Mouse (Mus musculus) R1 (cell line): ENCODE results near the gene Acox1.

Experiments used
- DNase-seq: peaks from one replicate; pipeline ENCODE4 v3.0.0-alpha.2; 2018; ENCODE audit warnings: low read depth, low spot score

Acox1 gene

DNA sequence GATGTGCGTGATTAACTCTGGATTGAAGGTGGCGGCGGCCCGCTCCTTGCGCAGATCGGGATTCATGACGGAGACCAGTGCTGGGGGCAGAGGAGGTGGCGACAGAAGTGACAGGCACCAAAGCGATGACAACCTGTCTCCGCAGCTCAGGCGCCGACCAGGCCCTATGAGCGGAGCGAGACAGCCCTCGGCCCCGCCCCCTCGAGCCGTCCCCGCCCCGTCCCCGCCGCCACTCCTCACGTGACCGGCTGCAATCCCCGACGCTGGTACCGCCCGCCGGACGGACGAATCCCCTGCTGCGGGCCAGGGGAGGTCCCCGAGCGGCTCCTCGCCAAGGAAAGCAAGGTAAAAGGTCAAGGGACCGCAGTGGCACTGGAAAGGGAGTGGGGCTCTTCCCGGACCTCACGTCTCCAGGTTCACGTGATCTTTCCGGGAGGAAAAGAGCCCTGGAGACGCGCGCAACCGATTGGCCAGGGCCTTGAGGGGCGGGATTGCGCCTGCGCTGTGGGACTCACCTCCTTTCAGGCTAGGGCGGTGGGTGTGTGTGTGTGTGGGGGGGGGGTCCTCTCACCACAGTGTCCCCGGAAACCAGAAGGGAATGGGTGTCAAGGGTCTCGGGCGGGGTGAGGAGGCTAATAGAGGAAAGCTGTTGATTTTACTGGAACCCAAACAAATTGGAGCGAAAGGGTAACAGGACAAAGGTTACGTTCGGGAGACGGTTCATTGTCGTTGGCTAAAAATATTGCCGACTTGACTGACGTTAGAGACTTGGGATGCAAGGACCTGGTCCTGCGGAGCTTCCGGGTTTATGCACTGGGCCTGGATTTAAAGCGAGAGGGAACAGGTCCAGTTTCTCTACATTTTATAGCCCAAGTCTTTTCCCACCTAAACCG, at the start of gene Acox1, which contains the start of gene Ten1:
Gene Acox1 (minus strand): TSS at position 407 of the 893 bp plus-strand sequence.
Gene Ten1 (plus strand): TSS at position 217 of the 893 bp plus-strand sequence.
- peak; percentile 96 for DNase-seq

DNA sequence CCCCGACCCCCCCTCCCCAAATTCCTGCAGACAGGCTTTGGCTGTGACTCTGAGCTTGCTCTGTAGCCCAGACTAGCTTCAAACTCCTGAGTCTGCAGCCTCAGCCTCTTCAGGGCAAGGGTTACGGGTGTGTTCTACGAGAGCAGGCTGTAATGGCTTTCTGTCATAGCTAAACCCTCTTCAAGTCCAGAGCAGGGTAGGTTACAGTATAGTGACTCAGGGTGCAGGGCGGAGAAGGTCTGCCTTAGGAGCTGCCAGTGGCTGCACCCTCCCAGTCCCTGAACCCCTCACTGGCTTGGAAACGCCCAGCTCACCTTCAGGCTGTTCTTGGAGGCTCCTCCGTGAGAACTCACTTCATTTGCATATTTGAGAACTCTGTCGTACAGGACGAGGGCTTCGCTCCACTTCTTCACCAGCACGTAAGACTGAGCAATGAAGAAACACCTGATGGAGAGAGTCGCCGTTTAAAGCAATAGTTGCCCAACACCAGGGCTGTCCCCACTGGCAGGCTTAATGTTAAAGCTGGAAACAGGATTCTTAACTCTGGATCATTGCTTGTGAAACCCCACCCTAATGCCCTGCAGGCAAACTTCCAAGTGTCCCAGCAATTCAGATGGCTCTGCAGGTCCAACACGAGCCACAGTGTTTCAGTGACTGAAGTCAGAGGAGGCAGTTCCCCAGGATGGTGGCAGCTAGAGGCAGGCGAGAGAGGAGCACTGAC, 48.8 kb upstream of the Acox1 start:
- no peak for DNase-seq

DNA sequence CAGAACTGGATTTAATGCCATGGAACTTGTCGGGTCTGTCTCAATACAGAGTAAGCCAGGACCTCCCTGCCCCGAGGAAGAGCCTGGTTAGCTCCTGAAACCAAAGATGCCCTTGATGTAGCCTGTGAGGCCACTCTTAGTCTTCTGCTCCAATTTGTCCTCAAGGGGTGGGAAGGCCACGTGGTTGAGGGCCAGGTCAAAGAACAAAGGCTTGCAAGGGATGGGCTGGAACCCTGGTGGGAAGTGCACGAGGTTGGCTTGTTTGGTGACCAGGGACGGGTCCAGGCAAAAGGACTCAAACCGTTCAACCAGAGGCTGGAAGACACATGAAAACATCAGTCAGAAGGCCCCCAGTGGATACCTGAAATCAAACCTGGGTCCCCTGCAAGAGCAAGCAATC, 46.8 kb upstream of the Acox1 start:
- DNase-seq = no peak

DNA sequence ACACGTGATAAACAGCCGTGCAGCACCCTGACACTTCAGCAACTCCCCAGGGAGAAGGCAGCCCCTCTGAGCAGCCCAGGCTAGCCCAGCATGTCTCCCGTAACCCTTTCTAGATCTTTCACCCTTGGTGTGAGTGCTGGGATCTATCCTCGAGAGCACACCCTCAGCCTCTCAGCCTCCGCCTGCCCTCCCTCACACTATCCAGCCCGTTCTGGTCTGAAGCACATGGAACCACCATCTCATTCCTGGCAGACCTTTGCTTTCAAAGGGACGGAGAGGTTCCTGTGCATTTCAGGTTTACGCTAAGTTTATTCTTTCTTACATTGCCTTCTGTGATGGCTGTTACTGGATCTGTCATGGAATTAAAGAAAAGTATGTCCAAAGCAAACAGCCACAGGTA, 45.7 kb upstream of the Acox1 start:
- DNase-seq = no peak

DNA sequence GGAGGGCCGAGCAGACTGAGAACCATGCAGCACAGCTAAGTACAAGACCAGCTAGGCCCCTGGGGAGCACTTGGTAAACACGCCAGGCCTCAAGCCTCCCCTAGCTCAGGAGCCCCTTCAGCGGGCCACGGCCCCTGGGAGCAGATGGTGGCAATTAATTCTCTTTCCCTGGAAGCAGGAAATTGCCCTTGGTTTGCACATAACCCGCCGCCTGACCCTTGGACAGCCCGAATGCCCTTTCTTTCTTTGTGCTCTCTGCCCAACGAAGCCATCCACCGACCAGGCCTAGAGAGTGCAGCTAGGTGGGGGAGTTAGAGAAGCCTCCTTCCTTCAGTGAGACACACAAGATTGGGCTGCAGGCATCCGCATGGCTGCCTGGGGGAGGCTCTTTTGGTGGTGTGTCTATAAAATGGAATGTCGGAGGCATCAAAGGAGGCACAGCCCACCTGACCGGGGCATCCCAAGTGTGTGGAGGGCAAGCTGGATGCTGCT, 42.9 kb upstream of the Acox1 start:
- DNase-seq = no peak

DNA sequence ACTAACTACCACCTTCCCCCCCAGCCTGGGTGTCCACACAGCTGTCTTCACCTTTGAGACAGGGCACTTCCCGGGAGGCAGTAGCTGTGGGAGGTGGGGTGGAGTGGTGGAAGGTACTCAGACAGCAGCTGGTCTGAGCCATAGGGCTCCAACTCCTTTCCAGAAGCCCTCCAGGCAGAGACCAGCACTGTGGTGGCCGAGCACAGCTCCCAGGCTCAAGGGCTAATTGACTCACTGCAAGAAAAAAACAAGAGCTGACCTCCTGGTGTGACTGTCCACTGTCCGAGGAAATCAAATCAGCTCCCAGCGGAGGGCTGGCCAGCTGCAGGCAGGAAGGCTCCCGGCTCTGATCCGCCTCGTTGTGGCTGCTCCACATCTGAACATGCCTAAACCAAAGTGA, 41.0 kb upstream of the Acox1 start:
- DNase-seq = no peak

DNA sequence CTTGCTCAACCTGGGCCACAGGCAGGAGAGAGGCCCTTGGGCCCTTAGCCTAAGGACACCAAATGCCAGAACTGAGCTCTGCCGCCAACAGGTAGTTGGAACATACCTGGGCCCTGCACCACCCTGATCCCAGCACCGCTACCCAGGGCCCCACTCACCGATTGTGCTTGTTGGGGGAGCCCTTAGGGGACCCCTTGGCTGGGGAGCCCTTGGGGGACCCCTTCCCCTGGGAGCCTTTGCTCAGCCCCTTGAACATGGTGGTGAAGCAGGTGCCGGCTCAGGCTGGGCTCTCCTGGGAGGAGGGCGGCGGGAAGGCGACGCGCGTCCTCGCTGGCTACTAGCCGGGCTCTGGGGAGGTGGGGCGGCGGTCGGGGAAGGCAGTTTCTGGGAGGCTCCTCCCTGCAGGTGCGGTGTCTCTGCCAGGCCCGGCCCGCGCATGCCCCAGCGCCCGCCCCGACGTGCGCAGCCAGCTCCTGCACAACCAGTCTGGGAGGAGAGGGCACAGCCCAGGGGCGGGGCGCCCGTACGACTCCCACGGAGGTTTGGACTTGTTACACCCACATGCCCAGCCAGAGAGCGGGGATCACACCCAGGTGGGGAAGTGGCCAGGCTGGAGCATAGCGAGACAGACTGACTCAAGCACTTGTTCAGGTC, 39.0 kb upstream of the Acox1 start, which contains the start of gene Evpl:
Gene Evpl (minus strand): TSS at position 336 of the 654 bp plus-strand sequence.
- peak; percentile 60 for DNase-seq

DNA sequence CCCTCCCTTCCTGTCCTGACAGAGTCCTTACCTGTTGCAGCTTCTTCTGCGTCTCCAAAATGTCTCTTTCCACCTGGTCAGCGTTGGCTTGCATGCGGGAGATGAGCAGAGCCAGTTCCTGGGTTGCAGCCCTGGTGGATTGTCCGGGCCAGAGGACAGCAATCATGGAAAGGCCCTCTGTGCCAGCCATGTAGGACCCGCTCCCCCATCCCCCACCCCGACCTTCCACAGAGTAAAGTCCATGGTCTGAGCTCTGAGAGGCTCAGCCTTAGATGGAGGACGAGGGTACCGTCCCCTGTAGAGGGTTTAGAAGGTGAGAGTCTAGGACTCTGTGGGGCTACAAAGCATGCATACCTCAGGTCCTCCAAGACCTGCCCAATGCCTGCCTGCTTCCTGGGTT, 36.1 kb upstream of the Acox1 start:
- no peak for DNase-seq

DNA sequence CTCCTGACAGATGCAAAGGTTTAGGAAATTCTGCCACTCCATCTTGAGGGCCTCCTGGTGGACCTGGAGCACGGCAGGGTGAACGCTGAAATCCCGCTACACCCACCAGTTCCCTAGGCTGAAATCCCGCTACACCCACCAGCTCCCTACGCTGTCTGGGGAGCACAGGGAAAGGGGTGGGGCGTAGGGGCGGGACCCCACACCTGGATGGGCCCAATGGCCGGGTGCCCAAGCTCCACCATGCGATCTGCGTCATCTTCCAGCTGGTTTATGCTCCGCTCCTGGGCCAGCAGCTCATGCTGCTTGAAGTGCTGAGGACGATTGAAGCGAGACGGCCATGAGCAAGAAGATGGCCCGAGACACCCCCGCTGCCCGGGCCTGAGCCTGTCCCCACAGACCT, 33.6 kb upstream of the Acox1 start:
- DNase-seq = peak; percentile 63

DNA sequence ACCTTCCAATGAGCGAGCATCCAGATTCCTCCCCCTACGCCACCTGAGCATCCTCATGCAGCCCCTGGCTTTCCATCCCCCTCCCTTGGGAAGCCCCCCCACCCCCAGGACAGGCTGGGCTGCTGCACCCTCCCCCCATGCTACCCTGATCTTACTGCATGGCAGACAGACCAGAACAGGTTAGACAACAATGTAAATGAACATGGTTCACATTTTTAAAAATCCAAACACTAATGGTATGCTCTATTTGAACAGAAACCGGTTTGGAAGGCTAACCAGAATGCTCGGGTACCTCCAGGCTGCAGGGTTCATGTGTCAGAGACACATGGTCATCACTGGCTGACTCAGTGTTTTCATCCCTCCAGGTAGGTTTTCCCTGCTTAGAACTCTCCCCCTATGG, 29.9 kb upstream of the Acox1 start:
- DNase-seq = no peak

DNA sequence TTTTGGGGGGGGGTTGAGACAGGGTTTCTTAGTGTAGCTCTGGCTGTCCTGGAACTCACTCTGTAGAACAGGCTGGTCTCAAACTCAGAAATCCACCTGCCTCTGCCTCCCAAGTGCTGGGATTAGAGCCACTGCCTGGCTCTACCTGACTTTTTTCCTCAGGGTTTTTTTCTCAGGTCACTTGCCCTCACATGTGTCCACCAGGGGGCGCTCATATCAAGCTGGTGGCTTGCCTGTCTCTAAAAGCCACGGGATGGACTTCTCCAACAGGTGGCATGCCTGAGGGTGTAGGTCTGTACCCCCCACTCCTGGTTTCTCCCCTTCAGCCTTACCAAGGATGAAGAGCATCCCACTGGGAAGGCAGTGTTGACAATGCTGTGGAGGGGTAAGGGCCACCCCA, 27.6 kb upstream of the Acox1 start:
- peak; percentile 87 for DNase-seq

DNA sequence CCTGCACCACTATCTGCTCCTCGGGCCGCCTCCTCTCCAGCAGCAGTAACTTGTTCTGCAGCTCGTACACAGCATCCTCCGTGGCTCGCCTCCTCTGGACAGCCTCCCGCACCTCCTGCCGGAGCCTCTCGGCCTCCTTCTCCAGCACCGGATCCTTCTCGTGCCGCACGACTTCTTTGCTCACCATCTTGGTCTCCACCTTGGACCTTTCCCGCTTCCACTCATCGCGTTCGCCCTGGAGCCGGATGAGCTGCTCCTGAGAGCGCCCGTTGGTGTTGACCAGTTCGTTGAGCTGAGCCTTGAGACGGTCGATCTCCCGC, 23.9 kb upstream of the Acox1 start:
- no peak for DNase-seq

DNA sequence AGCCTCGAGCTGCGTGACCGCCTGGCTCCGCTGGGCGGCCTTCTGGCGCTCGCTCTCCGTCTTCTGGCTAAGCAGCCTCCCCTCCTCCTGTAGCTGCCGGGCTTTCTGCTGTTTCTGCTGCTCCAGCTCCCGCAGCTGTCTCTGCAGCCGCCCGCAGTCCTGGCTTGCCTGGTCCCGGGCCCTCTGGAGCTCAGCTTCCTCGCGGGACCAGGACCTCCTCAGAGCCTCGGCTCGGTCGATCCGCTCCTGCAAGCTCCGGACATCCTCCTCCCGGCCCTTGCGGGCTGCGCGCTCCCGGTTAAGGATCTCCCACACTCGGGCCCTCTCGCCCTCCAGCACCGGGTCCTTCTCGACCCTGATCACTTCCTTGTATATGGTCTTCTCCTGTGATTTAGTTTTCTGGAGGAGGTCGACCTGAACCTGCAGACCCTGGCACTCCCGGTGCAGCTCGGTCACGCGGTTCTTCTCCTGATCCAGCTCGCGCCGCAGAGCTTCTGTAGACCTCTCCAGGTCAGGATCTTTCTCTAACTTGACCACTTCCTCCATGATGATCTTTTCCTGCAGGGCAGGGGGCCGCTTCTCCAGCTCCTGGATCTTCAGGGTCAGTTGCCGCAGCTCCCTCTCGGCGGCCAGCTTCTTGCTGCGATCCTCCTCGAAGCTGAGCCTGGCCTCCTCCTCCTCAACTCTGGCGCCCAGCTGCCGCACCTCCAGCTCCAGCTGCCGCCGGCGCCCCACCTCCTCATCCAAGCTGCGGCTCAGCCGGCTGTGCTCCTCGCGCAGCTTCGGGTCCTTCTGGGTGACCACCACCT, 23.3 kb upstream of the Acox1 start:
- DNase-seq = peak; percentile 57

DNA sequence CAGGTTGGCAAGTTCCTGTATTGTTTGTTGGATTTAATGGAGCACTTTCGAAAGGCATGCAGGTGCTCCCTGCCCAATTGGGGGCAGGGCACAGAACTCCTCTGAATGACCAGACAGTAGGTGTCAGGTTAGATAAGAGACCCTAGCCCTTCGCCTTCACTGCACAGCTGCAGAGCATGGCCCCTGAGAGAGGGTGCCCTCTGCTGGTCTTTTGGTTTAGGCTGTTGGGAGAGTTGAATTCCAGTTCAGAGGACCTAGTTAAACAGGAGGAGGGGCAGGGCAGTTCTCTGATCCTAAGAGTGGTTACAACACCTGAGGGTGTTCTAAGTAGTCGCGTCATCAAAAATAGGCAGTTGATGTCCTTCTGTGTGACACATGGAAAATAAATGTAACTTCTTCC, 21.0 kb upstream of the Acox1 start:
- peak; percentile 81 for DNase-seq

DNA sequence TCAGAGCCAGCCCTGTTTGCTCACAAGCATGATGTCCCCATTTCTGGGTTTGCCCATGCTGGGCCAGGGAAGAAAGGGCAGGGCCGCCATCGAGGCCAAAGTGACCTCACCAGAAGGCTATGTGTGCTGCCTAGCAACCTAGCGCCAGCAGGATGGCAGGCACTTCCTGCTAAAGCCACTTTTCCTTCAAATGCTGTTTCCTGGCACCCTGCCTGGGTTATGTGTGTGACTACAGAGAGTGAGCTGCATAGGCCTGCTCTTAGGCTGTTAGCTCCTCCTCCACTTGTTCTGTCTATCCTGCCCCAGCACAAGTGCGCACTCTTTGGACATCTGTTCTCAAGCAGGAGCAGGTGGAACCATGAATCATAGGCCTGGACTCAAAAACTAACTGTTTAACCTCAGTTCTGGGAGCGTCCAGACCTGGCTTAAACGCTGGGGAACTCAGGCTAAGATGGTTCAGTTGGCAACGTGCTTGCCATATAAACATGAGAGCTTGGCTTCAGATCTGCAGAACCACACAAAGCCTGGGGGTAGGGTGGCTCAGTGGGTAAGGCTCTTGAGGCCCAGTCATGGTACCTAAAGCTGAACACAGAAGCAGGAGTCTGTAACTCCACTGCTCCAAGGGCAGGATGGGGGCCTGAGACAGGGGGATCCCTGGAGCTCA, 20.0 kb upstream of the Acox1 start:
- DNase-seq = peak; percentile 36

DNA sequence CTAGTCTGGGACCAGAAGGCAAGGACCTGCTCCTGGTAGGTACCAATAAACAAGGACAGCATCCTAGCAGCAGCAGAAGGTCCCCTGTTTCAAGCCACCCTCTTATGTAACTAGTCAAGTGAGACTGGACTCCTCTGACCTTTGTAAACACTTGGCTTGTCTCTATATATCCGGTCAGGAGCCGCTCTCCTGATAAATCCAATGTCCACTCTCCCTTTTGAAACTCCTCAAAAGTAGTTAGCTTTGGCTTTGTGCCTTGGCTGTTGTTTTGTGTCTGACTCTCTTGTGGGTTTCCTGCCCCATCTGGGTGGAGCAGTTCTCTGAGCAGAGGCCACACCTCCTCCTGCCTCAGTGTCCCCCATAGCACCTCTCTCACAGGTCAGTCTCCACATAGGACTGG, 19.4 kb upstream of the Acox1 start:
- DNase-seq = no peak

DNA sequence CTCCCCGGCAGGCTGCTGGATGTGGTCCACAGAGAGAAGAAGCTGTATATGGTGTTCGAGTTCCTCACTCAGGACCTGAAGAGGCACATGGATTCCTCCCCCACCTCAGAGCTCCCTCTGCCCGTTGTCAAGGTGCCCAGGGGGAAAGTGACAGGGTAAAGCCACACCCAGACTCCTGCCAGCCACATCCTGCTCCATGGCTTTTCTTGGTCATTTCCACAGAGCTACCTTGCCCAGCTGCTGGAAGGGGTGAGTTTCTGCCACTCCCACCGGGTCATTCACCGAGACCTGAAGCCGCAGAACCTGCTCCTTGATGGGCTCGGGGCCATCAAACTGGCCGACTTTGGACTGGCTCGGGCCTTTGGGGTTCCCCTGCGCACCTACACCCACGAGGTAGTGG, 17.7 kb upstream of the Acox1 start:
- no peak for DNase-seq

DNA sequence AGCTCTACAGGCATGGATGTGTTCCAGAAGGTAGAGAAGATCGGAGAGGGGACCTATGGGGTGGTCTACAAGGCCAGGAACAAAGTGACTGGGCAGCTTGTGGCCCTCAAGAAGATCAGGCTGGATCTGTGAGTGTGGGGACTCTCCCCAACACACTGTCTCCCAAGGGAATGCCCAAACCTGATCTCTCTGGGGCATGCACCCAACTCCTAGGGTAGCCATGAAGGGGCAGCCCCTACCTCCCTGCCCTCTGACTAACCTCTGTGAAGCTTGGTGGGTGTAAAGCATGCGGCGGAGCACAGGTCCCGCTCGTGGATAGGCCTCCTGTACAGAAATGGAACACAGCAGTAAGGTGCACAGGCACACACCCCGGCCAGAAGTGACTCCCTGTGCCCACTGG, 17.1 kb upstream of the Acox1 start:
- DNase-seq = no peak

DNA sequence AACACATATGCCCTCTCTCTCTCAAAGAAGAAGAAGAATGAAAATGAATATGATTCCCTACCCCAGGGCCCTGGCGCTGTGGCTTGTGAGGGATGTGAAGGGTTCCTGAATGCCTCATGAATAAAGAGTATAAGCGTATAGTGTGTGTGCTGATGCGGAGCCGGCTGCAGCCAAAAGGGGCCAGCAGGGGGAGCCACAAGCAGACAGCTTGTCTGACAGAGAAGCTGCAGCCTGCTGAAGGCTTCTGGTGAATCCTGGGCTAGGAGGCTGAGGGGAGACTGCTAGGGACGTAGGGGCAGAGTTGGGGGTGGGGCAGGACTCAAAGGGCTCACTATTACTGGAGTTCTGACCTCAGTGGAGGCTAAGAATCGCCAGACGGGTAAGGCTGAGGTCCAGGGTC, 16.3 kb upstream of the Acox1 start:
- DNase-seq = peak; percentile 82

DNA sequence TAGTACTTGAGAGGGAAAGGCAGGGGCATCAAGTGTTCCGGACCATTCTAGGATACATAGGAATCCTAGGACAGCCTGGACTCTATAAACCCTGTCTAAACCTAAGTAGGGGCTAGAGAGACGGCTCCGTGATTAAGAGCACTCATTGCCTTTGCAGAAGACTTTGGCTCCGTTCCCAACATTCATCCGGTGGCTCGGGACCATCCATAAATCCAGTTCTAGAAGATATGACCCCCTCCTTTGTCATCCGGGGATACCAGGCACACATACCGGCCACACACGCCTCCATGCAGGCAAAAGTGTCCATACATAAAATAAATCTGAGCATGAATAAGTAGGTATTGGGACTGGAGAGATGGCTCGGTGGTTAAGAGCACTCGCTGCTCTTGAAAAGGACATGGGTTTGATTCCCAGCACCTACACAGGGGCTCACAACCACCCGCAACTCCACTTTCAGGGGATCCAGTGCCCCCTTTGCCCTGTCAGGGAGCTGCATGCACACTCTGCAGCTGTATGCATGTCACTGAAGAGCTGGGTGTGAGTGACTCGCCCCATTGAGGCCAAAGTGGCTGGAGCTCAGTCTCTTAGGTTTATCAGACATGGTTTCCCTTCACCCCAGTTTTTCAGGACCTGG, 15.1 kb upstream of the Acox1 start:
- DNase-seq = no peak
